Mouse (Mus musculus): ENCODE measurements around the gene Ptger3. TPM values are rescaled to one million over a fixed set of nuclear protein-coding genes. Genes with fewer than 3 reads are reported as not detected.

The Ptger3 gene
- total RNA-seq (2021) = 1 to 10 TPM in 1 of 2 experiments, under 1 TPM in 1; 0.97 to 1.2 TPM
- long read RNA-seq, experiment 1, partial matches to known transcripts = 0 of 1 reads
- long read RNA-seq, experiment 1, other reads (novel, unspliced or antisense) = 0 of 1 reads
- long read RNA-seq, experiment 2 = 0 reads

DNA sequence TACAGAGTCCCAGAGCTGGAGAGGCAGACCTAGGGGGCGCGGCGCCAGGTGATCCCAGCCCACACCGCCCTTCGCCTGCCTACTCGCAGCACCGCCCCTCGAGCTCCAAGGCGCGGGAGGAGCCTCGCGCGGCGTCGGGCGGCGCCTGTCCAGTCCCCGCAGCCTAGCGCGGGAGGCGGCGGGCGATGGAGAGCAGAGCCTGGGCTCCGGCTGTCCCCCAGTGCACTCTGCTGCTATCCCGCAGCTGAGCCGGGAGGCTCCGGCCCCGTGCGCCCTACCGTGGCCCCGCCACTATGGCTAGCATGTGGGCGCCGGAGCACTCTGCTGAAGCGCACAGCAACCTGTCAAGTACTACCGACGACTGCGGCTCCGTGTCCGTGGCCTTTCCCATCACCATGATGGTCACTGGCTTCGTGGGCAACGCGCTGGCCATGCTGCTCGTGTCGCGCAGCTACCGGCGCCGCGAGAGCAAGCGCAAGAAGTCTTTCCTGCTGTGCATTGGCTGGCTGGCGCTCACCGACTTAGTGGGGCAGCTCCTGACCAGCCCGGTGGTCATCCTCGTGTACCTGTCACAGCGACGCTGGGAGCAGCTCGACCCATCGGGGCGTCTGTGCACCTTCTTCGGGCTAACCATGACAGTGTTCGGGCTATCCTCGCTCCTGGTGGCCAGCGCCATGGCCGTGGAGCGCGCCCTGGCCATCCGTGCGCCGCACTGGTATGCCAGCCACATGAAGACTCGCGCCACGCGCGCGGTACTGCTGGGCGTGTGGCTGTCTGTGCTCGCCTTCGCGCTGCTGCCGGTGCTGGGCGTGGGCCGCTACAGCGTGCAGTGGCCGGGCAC lies at the start of gene Ptger3:
Ptger3 (plus strand) TSS at position 168 of the 841 bp plus-strand sequence.
- peak; percentile 17 for DNase-seq

DNA sequence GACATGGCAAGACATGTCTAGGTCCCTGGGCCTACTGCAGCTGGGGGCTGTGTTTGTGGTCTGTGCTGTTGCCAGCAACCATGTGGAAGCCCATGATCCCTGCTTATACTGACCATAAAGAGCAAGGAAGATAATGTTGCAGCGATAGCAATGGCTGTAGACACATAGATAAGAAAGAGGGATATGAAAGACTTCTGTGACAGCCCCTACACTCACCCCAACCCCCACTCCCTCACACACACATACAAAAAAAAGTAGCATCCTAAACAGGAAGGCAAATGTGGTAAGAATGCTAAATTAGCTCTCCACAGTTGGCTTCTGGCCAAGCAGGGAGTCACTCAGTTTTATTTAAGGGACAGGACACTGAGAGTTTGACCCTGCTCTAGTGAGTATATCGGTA lies 48.7 kb upstream of the Ptger3 start:
- DNase-seq = no peak

DNA sequence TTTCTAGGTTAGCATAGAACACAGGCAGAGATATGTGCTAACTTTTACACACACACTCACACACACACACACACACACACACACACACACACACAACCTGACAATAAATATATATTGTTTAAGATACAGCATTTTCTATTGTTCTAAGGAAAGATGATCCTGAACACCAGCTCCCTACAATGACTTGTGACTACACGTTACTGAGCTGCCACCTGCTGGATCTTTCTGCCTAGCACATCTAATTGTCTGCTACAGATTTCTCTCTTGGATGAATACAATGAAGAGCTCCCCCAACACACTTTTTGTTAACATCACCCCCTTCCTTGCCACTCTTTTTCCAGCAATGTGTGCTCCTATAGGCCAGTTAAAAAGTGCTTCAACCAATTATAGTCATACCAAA lies 46.3 kb upstream of the Ptger3 start:
- peak; percentile 15 for DNase-seq

- DNase-seq = no peak
Measured at GRCm38 (mm10) chr3:157523834-157524233, 42.9 kb upstream of the Ptger3 start.

GRCm38 (mm10) chr3:157531585-157531984 lies 35.1 kb upstream of the Ptger3 start:
- no peak for DNase-seq

GRCm38 (mm10) chr3:157533964-157534785 lies 32.5 kb upstream of the Ptger3 start, which contains the start of gene Zranb2:
Gene Zranb2 (plus strand): TSS chr3:157534160.
- DNase-seq = peak; percentile 97

DNA sequence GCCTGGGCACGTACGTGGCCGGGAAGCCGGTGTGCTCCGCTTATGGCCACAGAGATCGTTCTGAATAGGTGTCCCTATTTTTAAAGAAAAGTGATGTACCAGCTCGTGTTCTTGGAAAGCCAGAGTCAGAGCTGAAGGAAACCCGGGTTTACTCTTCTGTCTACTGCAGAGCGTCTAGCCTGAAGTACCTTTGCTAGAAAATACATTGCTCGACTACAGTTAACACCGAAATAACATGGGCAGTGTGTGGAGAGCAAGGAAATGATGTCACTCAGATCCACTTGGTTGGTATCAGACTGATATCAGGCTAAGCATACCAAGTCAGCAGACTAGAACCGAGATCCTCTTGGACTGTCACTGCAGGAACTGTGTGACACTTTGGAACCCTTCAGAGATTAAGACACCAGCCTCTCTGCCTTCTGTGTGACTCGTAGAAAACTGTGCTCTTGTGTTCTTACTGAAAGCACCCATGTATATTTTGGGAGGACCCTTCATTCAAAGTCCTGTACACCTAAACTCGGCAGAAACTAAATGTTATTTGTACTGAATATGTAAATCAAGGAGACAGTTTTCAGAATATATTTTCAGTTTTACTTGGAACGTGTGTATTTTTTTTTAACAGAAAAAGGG lies 31.8 kb upstream of the Ptger3 start:
- DNase-seq = no peak

DNA sequence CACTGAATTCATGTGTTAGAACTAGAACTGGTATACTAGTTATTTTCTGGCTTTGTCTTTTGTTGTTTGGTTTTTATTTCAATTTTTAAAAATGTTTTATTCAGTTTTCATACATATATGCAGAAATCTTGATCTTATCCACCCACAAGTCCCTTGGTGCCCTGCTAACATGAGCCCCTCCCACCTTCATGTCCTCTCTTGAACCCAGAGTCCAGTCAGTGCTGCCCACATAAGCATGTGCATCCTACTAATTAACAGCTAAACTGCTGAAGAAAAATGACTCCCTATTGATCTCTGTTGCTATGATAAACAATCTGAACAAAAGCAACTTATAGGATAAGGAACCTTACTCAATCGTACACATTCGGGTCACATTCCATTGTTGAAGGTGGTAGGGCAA lies 17.4 kb upstream of the Ptger3 start:
- no peak for DNase-seq

DNA sequence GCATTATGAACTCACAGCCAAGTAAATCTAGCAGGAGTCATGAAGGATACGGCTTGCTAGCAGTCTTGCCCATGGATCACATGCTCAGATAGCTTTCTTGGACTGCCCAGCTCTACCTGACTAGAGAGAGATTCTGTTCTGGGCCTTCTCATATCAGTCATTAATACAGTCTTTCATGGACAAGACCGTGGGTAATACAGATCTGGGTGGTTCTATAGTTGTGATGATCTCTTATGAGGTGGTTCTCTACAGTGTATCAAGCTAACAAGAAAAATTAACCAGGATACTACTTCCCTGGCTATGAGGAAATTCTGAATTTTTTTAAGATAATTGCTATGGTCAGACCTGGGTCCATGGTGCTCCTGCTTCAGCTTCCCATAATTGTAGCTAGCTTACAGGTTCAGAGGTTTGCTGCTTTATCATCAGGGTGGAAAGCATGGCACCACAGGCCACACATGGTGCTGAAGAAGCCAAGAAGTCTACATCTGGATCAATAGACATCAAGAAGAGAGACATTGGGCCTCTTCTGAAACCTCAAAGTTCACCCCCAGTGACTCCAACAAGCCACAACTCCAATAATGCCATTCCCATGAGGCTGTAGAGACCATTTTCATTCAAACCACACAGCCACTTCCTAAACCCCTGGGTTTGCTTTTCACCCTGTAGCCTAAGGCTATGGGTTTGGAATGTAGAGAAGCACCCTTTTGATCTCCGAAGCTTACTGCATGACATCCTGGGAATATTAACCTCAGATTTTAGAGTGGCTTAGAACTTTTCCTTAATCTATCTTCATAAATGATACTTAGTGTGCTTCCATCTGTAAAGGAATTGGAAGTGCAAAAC lies 16.7 kb upstream of the Ptger3 start:
- DNase-seq = no peak

GRCm38 (mm10) chr3:157565196-157565595 lies 1.5 kb upstream of the Ptger3 start:
- DNase-seq = no peak

GRCm38 (mm10) chr3:157567566-157568132 lies 957 bp downstream of the Ptger3 start:
- peak; percentile 13 for DNase-seq

- DNase-seq = no peak
Measured at GRCm38 (mm10) chr3:157572011-157572410, 5.3 kb downstream of the Ptger3 start.

DNA sequence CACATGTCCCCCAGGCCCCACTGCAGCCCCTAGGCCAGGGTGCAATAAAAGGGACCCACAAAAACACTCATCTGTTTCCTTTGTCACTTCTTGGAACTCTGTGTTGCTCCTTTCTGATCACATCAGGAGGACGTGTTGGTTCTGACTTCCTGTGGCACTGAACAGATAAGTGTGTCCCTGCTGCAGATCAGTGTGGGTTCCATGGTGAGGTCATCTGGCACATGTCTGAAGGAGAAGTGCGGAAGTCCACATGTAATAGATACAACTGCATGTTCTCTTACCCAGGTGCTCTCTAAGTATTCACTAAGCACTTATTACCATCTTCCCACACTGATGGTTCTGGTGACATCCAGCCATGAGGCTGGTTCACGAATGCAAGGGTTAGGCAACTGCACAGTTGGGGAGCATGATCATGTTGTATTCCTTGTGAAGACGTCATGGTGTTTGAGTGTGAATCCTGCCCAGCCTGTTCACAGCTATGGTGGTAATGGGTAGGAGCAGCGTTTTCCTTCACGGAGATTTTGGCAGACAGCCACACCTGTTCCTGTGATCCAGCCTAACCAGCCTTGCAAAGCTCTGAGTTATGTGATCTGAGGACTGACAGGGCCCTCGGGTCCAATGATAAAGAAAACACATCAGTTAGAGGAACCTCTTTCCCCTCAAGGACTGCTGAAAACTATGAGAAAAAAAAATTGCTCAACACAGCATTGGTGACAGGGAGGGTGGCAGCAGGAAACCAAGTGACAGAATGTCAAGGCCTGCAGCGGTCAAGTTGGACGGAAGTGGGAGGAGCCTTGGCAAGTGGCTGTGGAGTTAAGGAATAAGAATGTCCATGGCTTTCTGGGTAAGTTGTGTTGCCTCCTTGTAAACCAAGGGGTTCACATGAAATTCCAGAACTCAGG lies 9.0 kb downstream of the Ptger3 start:
- DNase-seq = no peak

GRCm38 (mm10) chr3:157576343-157576722 lies 9.6 kb downstream of the Ptger3 start:
- no peak for DNase-seq

GRCm38 (mm10) chr3:157576862-157577261 lies 10.2 kb downstream of the Ptger3 start:
- DNase-seq = no peak

GRCm38 (mm10) chr3:157578469-157579170 lies 11.9 kb downstream of the Ptger3 start:
- DNase-seq = no peak

- DNase-seq = no peak
Measured at GRCm38 (mm10) chr3:157579376-157579775, 12.7 kb downstream of the Ptger3 start.

- no peak for DNase-seq
Measured at GRCm38 (mm10) chr3:157580299-157580698, 13.6 kb downstream of the Ptger3 start.

- DNase-seq = no peak
Measured at GRCm38 (mm10) chr3:157581755-157582154, 15.1 kb downstream of the Ptger3 start.

Data from gastrocnemius, postnatal 10 days (tissue).